10 mouse cellular contexts compared by ENCODE assay signal in the genomic region with DNA sequence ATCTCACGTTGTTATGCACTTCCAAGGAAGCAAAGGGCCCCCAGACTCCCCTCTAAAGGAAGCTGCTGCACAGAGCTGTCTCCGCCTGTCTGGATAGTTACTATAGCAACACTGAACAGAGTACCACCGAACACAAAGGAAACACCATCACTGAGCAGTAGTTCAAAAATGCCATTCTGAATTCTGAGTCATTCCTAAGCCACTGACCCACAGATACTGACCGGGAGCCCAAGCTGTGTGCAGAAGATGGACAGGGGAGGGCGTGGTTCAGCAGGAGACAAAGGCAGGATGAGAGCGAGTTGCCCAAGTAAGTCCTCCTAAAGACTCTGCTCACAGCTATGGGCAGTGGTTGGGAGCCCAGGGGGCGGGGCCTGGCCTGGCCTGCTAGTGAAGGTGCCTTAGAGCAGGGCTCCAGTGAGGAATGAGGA. TPM values are rescaled to one million over a fixed set of nuclear protein-coding genes. Genes with fewer than 3 reads are reported as not detected.
DNase-seq lines count a peak whose midpoint lies in the region; TF ChIP-seq lines count a peak whose summit lies in the region.
"Had no signal": no experiment of that assay in that cellular context is flagged by ENCODE, and none has a peak within 500 bp of the region (broad histone marks: within the 10 kb centered on the region; RNA-seq: fewer than 3 reads in every experiment).

No protein-coding gene starts in this region.

- peaks cover 49% of the 10 kb centered on the region for H3K4me1 ChIP-seq in forebrain, embryonic 10.5 days
- peaks cover 43% of the 10 kb centered on the region for H3K4me1 ChIP-seq in olfactory bulb, adult 2 months (ENCODE audit: control insufficient read depth, insufficient read depth, low read length)

- intact Hi-C loops in left cerebral cortex, adult 2 months (cut with DNase I) = no loop called here
- intact Hi-C loops in left cerebral cortex, postnatal 14 days (cut with DNase I) = no loop called here
- intact Hi-C loops in gastrocnemius, postnatal 14 days (cut with DNase I; ENCODE audit: low total_unique reads) = no loop called here

- TF ChIP-seq CTCF in left cerebral cortex, adult 2 months (IDR thresholded peaks at IDR 0.05) = no peak
- TF ChIP-seq CTCF in olfactory bulb, adult 2 months (IDR thresholded peaks at IDR 0.05; ENCODE audit: insufficient read depth, low read depth, low read length) = no peak

- no peak for TF ChIP-seq POLR2A in olfactory bulb, adult 2 months (IDR thresholded peaks at IDR 0.05; ENCODE audit: insufficient read depth, low read depth, low read length)

- no peaks in the 10 kb centered on the region for H3K27me3 ChIP-seq in forebrain, embryonic 10.5 days (ENCODE audit: poor library complexity, severe bottlenecking)

- no peak overlapping the region for H3K4me3 ChIP-seq in left cerebral cortex, adult 2 months
- peak overlapping the region; percentile 32 for H3K4me3 ChIP-seq in forebrain, embryonic 10.5 days
- no peak overlapping the region for H3K4me3 ChIP-seq in olfactory bulb, adult 2 months (ENCODE audit: insufficient read depth, low read depth, low read length)
- H3K4me3 ChIP-seq: erythroblast, embryonic 14.5 days; liver, embryonic 15.5 days had no signal

- no peaks in the 10 kb centered on the region for H3K36me3 ChIP-seq in forebrain, embryonic 10.5 days (replicated peaks)
- H3K36me3 ChIP-seq: liver, embryonic 15.5 days had no signal

- no peaks in the 10 kb centered on the region for H3K9me3 ChIP-seq in forebrain, embryonic 10.5 days
- H3K9me3 ChIP-seq: liver, embryonic 15.5 days had no signal

- 13% methylated on average over 7 of the region's 7 CpGs for WGBS in forebrain, embryonic 10.5 days
- 20% methylated on average over 7 of the region's 7 CpGs for WGBS in olfactory bulb, adult 2 months

- DNase-seq in left cerebral cortex, adult 2 months (ENCODE audit: extremely low spot score in 1 of 2, low spot score in 2 of 2) = no peak
- DNase-seq in left cerebral cortex, postnatal 14 days (ENCODE audit: low spot score in 2 of 2) = no peak
- DNase-seq in forebrain, embryonic 10.5 days (ENCODE audit: extremely low spot score, low spot score) = peak; percentile 48
- peak; percentile 29 to 49 for DNase-seq in kidney, postnatal 4 days
- DNase-seq in gastrocnemius, postnatal 14 days = no peak
- DNase-seq in T-cell, adult 2 months (ENCODE audit: low spot score) = no peak

- H3K27ac ChIP-seq in left cerebral cortex, adult 2 months = peak overlapping the region; percentile 60
- peak overlapping the region; percentile 88 for H3K27ac ChIP-seq in forebrain, embryonic 10.5 days
- peak overlapping the region; percentile 88 for H3K27ac ChIP-seq in olfactory bulb, adult 2 months (ENCODE audit: insufficient read depth, low read depth, low read length)
- H3K27ac ChIP-seq: liver, embryonic 15.5 days had no signal

RNA-seq across cellular contexts. Expression of a gene that starts 23.6 kb away (rescaled TPM):
- 100 to 1,000 TPM; 222 to 223 TPM for total RNA-seq in left cerebral cortex, adult 2 months (2021)
- total RNA-seq in left cerebral cortex, postnatal 14 days (2021) = 100 to 1,000 TPM; 225 to 236 TPM
- 30.7 and 36.5 TPM in 2 replicates for polyA plus RNA-seq in forebrain, embryonic 10.5 days (2016; fragmentation: Nextera tagmentation; extraction: Ambion mirVana)
- polyA plus RNA-seq in olfactory bulb, adult 2 months (2012; ENCODE audit: insufficient read depth, insufficient read length, low replicate concordance, missing spikeins) = 39.6 TPM in 1 of 2 replicates, not detected in the other
- under 1 TPM; 0.31 to 0.33 TPM for total RNA-seq in gastrocnemius, postnatal 14 days (2021)

RNA-seq across cellular contexts. Expression of a gene that starts 36.1 kb away (rescaled TPM):
- not detected for total RNA-seq in left cerebral cortex, adult 2 months (2021)
- not detected for total RNA-seq in left cerebral cortex, postnatal 14 days (2021)
- not detected in 2 replicates for polyA plus RNA-seq in forebrain, embryonic 10.5 days (2016; fragmentation: Nextera tagmentation; extraction: Ambion mirVana)
- polyA plus RNA-seq in olfactory bulb, adult 2 months (2012; ENCODE audit: insufficient read depth, insufficient read length, low replicate concordance, missing spikeins) = not detected in 2 replicates
- not detected for total RNA-seq in gastrocnemius, postnatal 14 days (2021)
- polyA plus RNA-seq: erythroblast, embryonic 14.5 days; liver, embryonic 15.5 days; stomach, embryonic 16.5 days had no signal

Comparison
In these comparisons a context has a peak if more than half of its experiments do, and no peak if none do; other contexts are left out.
1. DNase-seq: peak in forebrain, embryonic 10.5 days (single experiment) and kidney, postnatal 4 days (2 of 2); none in left cerebral cortex, adult 2 months (0 of 2), left cerebral cortex, postnatal 14 days (0 of 2), gastrocnemius, postnatal 14 days (single experiment) and T-cell, adult 2 months (single experiment).
2. RNA of a gene that starts 23.6 kb away (total RNA-seq): 225 to 236 TPM in left cerebral cortex, postnatal 14 days and 222 to 223 TPM in left cerebral cortex, adult 2 months; 0.31 to 0.33 TPM in gastrocnemius, postnatal 14 days; every median in the first group is over 100 times any median in the second.
3. Peak in every context shown above with its lines, with median percentiles within 50 percentile points of each other: H3K27ac ChIP-seq.